Mouse (Mus musculus) ES-Bruce4 (cell line): ENCODE results near the gene Lhpp.

Experiments
- CTCF ChIP-seq: IDR thresholded peaks from one replicate; pipeline ENCODE4 v1.8.1; 2011; ENCODE audit warnings: low read depth, low read length
- POLR2A ChIP-seq: IDR thresholded peaks from one replicate; pipeline ENCODE4 v1.8.1; 2011; ENCODE audit warnings: low read length; ENCODE audit not compliant: insufficient read depth

DNA sequence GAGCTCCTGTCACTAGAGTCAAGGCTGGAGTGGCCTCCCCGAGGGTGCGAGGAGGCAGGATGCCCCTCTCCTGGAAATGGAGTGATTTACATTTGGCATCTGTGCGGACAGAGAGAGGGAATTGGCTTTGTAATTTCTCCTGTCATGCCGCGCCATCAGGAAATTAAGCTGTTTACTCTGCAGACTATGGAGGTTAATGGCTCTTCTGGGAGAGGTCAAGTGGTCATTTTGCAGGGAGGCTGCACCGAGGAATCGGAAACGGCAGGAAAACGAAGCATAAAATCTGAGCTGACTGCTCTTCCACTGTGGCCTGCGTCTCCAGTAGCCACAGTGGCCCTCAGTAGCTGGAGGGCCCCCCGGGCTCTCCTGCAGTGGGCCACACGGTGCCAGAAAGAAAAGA lies 26.9 kb downstream of the Lhpp start:
- TF ChIP-seq CTCF (no peak), POLR2A (no peak)
